Mouse (Mus musculus) hindbrain, embryonic 13.5 days (tissue): ENCODE results near the gene Gm49378. TPM values are rescaled to one million over a fixed set of nuclear protein-coding genes. Genes with fewer than 3 reads are reported as not detected.

Source experiments
- ATAC-seq: fragments of 200-750 bp; cut with Nextera tagmentation; 2 replicates; pipeline ENCODE4 v1.8.0; 2017; ENCODE audit warnings: moderate TSS enrichment; ENCODE audit not compliant: low FRiP score
- H3K27ac ChIP-seq: fragments of 300-500 bp; sonication (generic); 2 replicates; pipeline ENCODE4 v1.5.1; 2015; ENCODE audit warnings: inconsistent platforms, mild to moderate bottlenecking, moderate library complexity
- H3K27me3 ChIP-seq: fragments of 300-500 bp; sonication (generic); 2 replicates; pipeline ENCODE4 v1.6.1; 2015; ENCODE audit warnings: mild to moderate bottlenecking, inconsistent platforms
- H3K36me3 ChIP-seq: fragments of 300-500 bp; sonication (generic); 2 replicates; pipeline ENCODE4 v1.6.1; 2015; ENCODE audit warnings: mild to moderate bottlenecking, inconsistent platforms
- H3K4me1 ChIP-seq: fragments of 300-500 bp; sonication (generic); replicated peaks from 2 replicates; pipeline ENCODE4 v1.6.1; 2015; ENCODE audit warnings: inconsistent platforms
- H3K4me2 ChIP-seq: fragments of 300-500 bp; sonication (generic); 2 replicates; pipeline ENCODE4 v1.6.1; 2015; ENCODE audit warnings: inconsistent platforms, mild to moderate bottlenecking, moderate library complexity
- H3K4me3 ChIP-seq: fragments of 300-500 bp; sonication (generic); 2 replicates; pipeline ENCODE4 v1.5.1; 2015; ENCODE audit warnings: mild to moderate bottlenecking, inconsistent platforms
- H3K9ac ChIP-seq: fragments of 300-500 bp; sonication (generic); 2 replicates; pipeline ENCODE4 v1.6.1; 2015; ENCODE audit warnings: mild to moderate bottlenecking, inconsistent platforms
- H3K9me3 ChIP-seq: fragments of 300-500 bp; sonication (generic); 2 replicates; pipeline ENCODE4 v1.6.1; 2016; ENCODE audit warnings: inconsistent platforms
- WGBS: fragments of 180-500 bp; shearing (Covaris S2); methylation state at CpG from one replicate; pipeline ENCODE4 v1.1.7; 2015; 5-methylcytosine and 5-hydroxymethylcytosine counted together
- polyA plus RNA-seq: library from polyadenylated mRNA; unstranded; fragments of >200 nt; fragmentation: Nextera tagmentation; extraction: Ambion mirVana; gene quantifications from 2 replicates; pipeline ENCODE4 v1.2.1, GENCODE M21; 2015

Gene Gm49378
- polyA plus RNA-seq, 1 experiment from 2014 or later, result 2.2 TPM

GRCm38 (mm10) chr14:55651528-55651927 is 13.8 kb upstream of the Gm49378 start:
- no peak overlapping the region for H3K9ac ChIP-seq
- no peak overlapping the region for H3K4me2 ChIP-seq
- H3K27ac ChIP-seq, result no peak overlapping the region
- no peaks in the 10 kb centered on the region for H3K27me3 ChIP-seq
- WGBS, result 92% methylated on average over 7 of the region's 7 CpGs
- H3K4me3 ChIP-seq, result no peak overlapping the region
- ATAC-seq, result no peak
- H3K9me3 ChIP-seq, result no peaks in the 10 kb centered on the region
- no peaks in the 10 kb centered on the region for H3K4me1 ChIP-seq
- peaks cover 2% of the 10 kb centered on the region; the same call in 1 of the 2 replicates for H3K36me3 ChIP-seq

- H3K4me2 ChIP-seq, result no peak within 1 kb of the TSS
- no peak within 1 kb of the TSS for H3K4me3 ChIP-seq
- 95% methylated on average over 2 of the region's 2 CpGs for WGBS
Measured at GRCm38 (mm10) chr14:55649884-55650283, 12.2 kb upstream of the Gm49378 start, which contains the start of gene Tssk4. Tssk4 (plus strand) TSS chr14:55650184.

GRCm38 (mm10) chr14:55644261-55644888 is 6.7 kb upstream of the Gm49378 start:
- Histone ChIP-seq H3K9ac (peak overlapping the region; percentile 93), H3K4me2 (peak overlapping the region; percentile 88), H3K27ac (no peak overlapping the region), H3K9me3 (no peaks in the 10 kb centered on the region), H3K27me3 (no peaks in the 10 kb centered on the region), H3K4me1 (peaks cover 32% of the 10 kb centered on the region), H3K4me3 (peak overlapping the region; percentile 97), H3K36me3 (peaks cover 27% of the 10 kb centered on the region)
- ATAC-seq, result no peak
- 32% methylated on average over 17 of the region's 17 CpGs for WGBS

More at GRCm38 (mm10) chr14:55649884-55650283, 12.2 kb upstream of the Gm49378 start, which contains the start of gene Tssk4:
- no peaks in the 10 kb centered on the region for H3K9me3 ChIP-seq
- no peaks in the 10 kb centered on the region for H3K27me3 ChIP-seq
- no peak for ATAC-seq
- H3K4me1 ChIP-seq, result peaks cover 5% of the 10 kb centered on the region
- H3K36me3 ChIP-seq, result peaks cover 5% of the 10 kb centered on the region; the same call in 1 of the 2 replicates
- H3K9ac ChIP-seq, result no peak within 1 kb of the TSS
- H3K27ac ChIP-seq, result no peak within 1 kb of the TSS

- under 1% methylated on average over 89 of the region's 89 CpGs for WGBS
- H3K4me2 ChIP-seq, result peak within 1 kb of the TSS; percentile 88
- H3K27ac ChIP-seq, result peak within 1 kb of the TSS; percentile 96
- peaks cover 38% of the 10 kb centered on the region for H3K36me3 ChIP-seq
- peak within 1 kb of the TSS; percentile 93 for H3K9ac ChIP-seq
- H3K27me3 ChIP-seq, result no peaks in the 10 kb centered on the region
- H3K9me3 ChIP-seq, result no peaks in the 10 kb centered on the region
- peaks cover 32% of the 10 kb centered on the region for H3K4me1 ChIP-seq
- peak; percentile 91 for ATAC-seq
- peak within 1 kb of the TSS; percentile 97 for H3K4me3 ChIP-seq
Measured at GRCm38 (mm10) chr14:55643060-55643907, 5.6 kb upstream of the Gm49378 start, which contains the start of gene Tm9sf1. Tm9sf1 (minus strand) TSS chr14:55643806.

- peak overlapping the region; percentile 96 for H3K27ac ChIP-seq
- H3K4me3 ChIP-seq, result peak overlapping the region; percentile 97
- peaks cover 44% of the 10 kb centered on the region for H3K36me3 ChIP-seq
- peak overlapping the region; percentile 93 for H3K9ac ChIP-seq
- peaks cover 32% of the 10 kb centered on the region for H3K4me1 ChIP-seq
- no peaks in the 10 kb centered on the region for H3K9me3 ChIP-seq
- peak; percentile 67 for ATAC-seq
- WGBS, result 21% methylated on average over 8 of the region's 8 CpGs
- H3K27me3 ChIP-seq, result no peaks in the 10 kb centered on the region
- H3K4me2 ChIP-seq, result peak overlapping the region; percentile 88
Measured at GRCm38 (mm10) chr14:55642679-55643059, 5.0 kb upstream of the Gm49378 start.

- WGBS, result 96% methylated on average over 13 of the region's 13 CpGs
- Histone ChIP-seq H3K9me3 (no peaks in the 10 kb centered on the region), H3K4me3 (no peak overlapping the region), H3K27me3 (no peaks in the 10 kb centered on the region), H3K27ac (no peak overlapping the region), H3K9ac (no peak overlapping the region), H3K4me1 (peaks cover 34% of the 10 kb centered on the region), H3K36me3 (peaks cover 52% of the 10 kb centered on the region), H3K4me2 (no peak overlapping the region)
- no peak for ATAC-seq
Measured at GRCm38 (mm10) chr14:55641291-55641690, 3.6 kb upstream of the Gm49378 start.

- H3K9me3 ChIP-seq, result no peaks in the 10 kb centered on the region
- WGBS, result 96% methylated on average over 14 of the region's 14 CpGs
- peaks cover 54% of the 10 kb centered on the region for H3K36me3 ChIP-seq
- no peak overlapping the region for H3K4me2 ChIP-seq
- H3K9ac ChIP-seq, result no peak overlapping the region
- no peaks in the 10 kb centered on the region for H3K27me3 ChIP-seq
- no peak overlapping the region for H3K4me3 ChIP-seq
- peaks cover 38% of the 10 kb centered on the region for H3K4me1 ChIP-seq
- no peak for ATAC-seq
- no peak overlapping the region for H3K27ac ChIP-seq
Measured at GRCm38 (mm10) chr14:55640816-55641215, 3.1 kb upstream of the Gm49378 start.

- Histone ChIP-seq H3K9ac (peak within 1 kb of the TSS; percentile 89), H3K4me3 (peak within 1 kb of the TSS; percentile 73), H3K36me3 (peaks cover 80% of the 10 kb centered on the region), H3K4me1 (peaks cover 20% of the 10 kb centered on the region), H3K27ac (peak within 1 kb of the TSS; percentile 87), H3K27me3 (no peaks in the 10 kb centered on the region), H3K4me2 (peak within 1 kb of the TSS; percentile 93), H3K9me3 (no peaks in the 10 kb centered on the region)
- WGBS, result 2% methylated on average over 33 of the region's 33 CpGs
- peak; percentile 88 for ATAC-seq
Measured at GRCm38 (mm10) chr14:55635523-55636007, 2.1 kb downstream of the Gm49378 start, which contains the start of gene Ipo4. Ipo4 (minus strand) TSS chr14:55635957.

- peak overlapping the region; percentile 89 for H3K9ac ChIP-seq
- H3K27me3 ChIP-seq, result no peaks in the 10 kb centered on the region
- H3K4me3 ChIP-seq, result peak overlapping the region; percentile 73
- peak overlapping the region; percentile 93 for H3K4me2 ChIP-seq
- H3K27ac ChIP-seq, result peak overlapping the region; percentile 87
- H3K36me3 ChIP-seq, result peaks cover 80% of the 10 kb centered on the region
- H3K4me1 ChIP-seq, result peaks cover 20% of the 10 kb centered on the region
- WGBS, result 3% methylated on average over 23 of the region's 23 CpGs
- peak; percentile 76 for ATAC-seq
- no peaks in the 10 kb centered on the region for H3K9me3 ChIP-seq
Measured at GRCm38 (mm10) chr14:55634874-55635522, 2.7 kb downstream of the Gm49378 start.

- Histone ChIP-seq H3K27me3 (no peaks in the 10 kb centered on the region), H3K4me1 (peaks cover 5% of the 10 kb centered on the region), H3K9ac (no peak overlapping the region), H3K4me2 (no peak overlapping the region), H3K4me3 (no peak overlapping the region), H3K27ac (no peak overlapping the region), H3K9me3 (no peaks in the 10 kb centered on the region), H3K36me3 (peaks cover 99% of the 10 kb centered on the region)
- ATAC-seq, result no peak
- WGBS, result 57% methylated on average over 5 of the region's 5 CpGs
Measured at GRCm38 (mm10) chr14:55629312-55629711, 8.4 kb downstream of the Gm49378 start.

- H3K4me1 ChIP-seq, result no peaks in the 10 kb centered on the region
- ATAC-seq, result no peak
- H3K4me2 ChIP-seq, result no peak overlapping the region
- WGBS, result 93% methylated on average over 27 of the region's 27 CpGs
- H3K27ac ChIP-seq, result no peak overlapping the region
- H3K36me3 ChIP-seq, result peaks cover 99% of the 10 kb centered on the region
- no peaks in the 10 kb centered on the region for H3K9me3 ChIP-seq
- no peak overlapping the region for H3K9ac ChIP-seq
- no peaks in the 10 kb centered on the region for H3K27me3 ChIP-seq
- no peak overlapping the region for H3K4me3 ChIP-seq
Measured at GRCm38 (mm10) chr14:55628077-55628827, 9.4 kb downstream of the Gm49378 start.
